Mouse (Mus musculus) stomach, embryonic 14.5 days (tissue): Measurements from ENCODE around the gene Agpat1. TPM values are rescaled to one million over a fixed set of nuclear protein-coding genes. Genes with fewer than 3 reads are reported as not detected.

Experiments
- ATAC-seq: fragments of 200-750 bp; cut with Nextera tagmentation; 2 replicates; pipeline ENCODE4 v1.8.0; 2017; ENCODE audit warnings: low read depth, moderate TSS enrichment; ENCODE audit not compliant: insufficient number of reproducible peaks, insufficient read depth, low FRiP score
- H3K27ac ChIP-seq: fragments of 300-500 bp; sonication (generic); 2 replicates; pipeline ENCODE4 v1.5.1; 2014; ENCODE audit warnings: mild to moderate bottlenecking, low read length, moderate library complexity, mixed read lengths
- H3K27me3 ChIP-seq: fragments of 300-500 bp; sonication (generic); 2 replicates; pipeline ENCODE4 v1.6.1; 2014; ENCODE audit warnings: low read length, control low read depth, mixed read lengths; ENCODE audit not compliant: control insufficient read depth, insufficient read depth
- H3K36me3 ChIP-seq: fragments of 300-500 bp; sonication (generic); 2 replicates; pipeline ENCODE4 v1.6.1; 2014; ENCODE audit warnings: mild to moderate bottlenecking, control low read depth, low read length, moderate library complexity, mixed read lengths; ENCODE audit not compliant: control insufficient read depth, insufficient read depth
- H3K4me1 ChIP-seq: fragments of 300-500 bp; sonication (generic); 2 replicates; pipeline ENCODE4 v1.6.1; 2014; ENCODE audit warnings: low read length, control low read depth, mixed read lengths; ENCODE audit not compliant: control insufficient read depth, insufficient read depth
- H3K4me2 ChIP-seq: fragments of 300-500 bp; sonication (generic); replicated peaks from 2 replicates; pipeline ENCODE4 v1.6.1; 2014; ENCODE audit warnings: low read depth, low read length, control low read depth
- H3K4me3 ChIP-seq: fragments of 300-500 bp; sonication (generic); 2 replicates; pipeline ENCODE4 v1.5.1; 2014; ENCODE audit warnings: low read depth, low read length, control low read depth
- H3K9ac ChIP-seq: fragments of 300-500 bp; sonication (generic); replicated peaks from 2 replicates; pipeline ENCODE4 v1.6.1; 2014; ENCODE audit warnings: low read depth, mild to moderate bottlenecking, control low read depth, low read length, moderate library complexity, mixed read lengths
- H3K9me3 ChIP-seq: fragments of 300-500 bp; sonication (generic); 2 replicates; pipeline ENCODE4 v1.6.1; 2016; ENCODE audit warnings: low read depth, low read length, control low read depth; ENCODE audit not compliant: control insufficient read depth
- WGBS: fragments of 180-500 bp; shearing (Covaris S2); extraction: QIAGEN DNeasy Blood & Tissue Kit; methylation state at CpG from one replicate; pipeline ENCODE4 v1.1.7; 2014; 5-methylcytosine and 5-hydroxymethylcytosine counted together
- polyA plus RNA-seq: library from polyadenylated mRNA; unstranded; fragments of >200 nt; fragmentation: Nextera tagmentation; extraction: Ambion mirVana; gene quantifications from 2 replicates; pipeline ENCODE4 v1.2.1, GENCODE M21; 2014

Agpat1 gene
- polyA plus RNA-seq, 1 experiment from 2014 or later: 53.1 TPM

GRCm38 (mm10) chr17:34563354-34563753 is 40.7 kb upstream of the Agpat1 start:
- Histone ChIP-seq H3K4me1 (peaks cover 5% of the 10 kb centered on the region; the same call in 1 of the 2 replicates), H3K36me3 (no peaks in the 10 kb centered on the region), H3K27me3 (no peaks in the 10 kb centered on the region), H3K27ac (no peak overlapping the region), H3K9me3 (no peaks in the 10 kb centered on the region), H3K9ac (no peak overlapping the region), H3K4me2 (no peak overlapping the region), H3K4me3 (no peak overlapping the region)
- WGBS: 63% methylated on average over 11 of the region's 11 CpGs
- ATAC-seq: no peak

- H3K9ac ChIP-seq: no peak within 1 kb of the TSS; the same call in 1 of the 2 replicates
Observed at GRCm38 (mm10) chr17:34564003-34564421, 40.0 kb upstream of the Agpat1 start, which contains the start of gene Notch4. Notch4 (plus strand) TSS chr17:34564268.

GRCm38 (mm10) chr17:34564796-34565195 is 39.3 kb upstream of the Agpat1 start:
- Histone ChIP-seq H3K9me3 (no peaks in the 10 kb centered on the region), H3K9ac (no peak overlapping the region), H3K27me3 (no peaks in the 10 kb centered on the region), H3K4me3 (peak overlapping the region; percentile 2; the same call in 1 of the 2 replicates), H3K4me2 (peak overlapping the region; percentile 25; the same call in 1 of the 2 replicates), H3K4me1 (peaks cover 5% of the 10 kb centered on the region; the same call in 1 of the 2 replicates), H3K36me3 (no peaks in the 10 kb centered on the region), H3K27ac (peak overlapping the region; percentile 67; the same call in 1 of the 2 replicates)
- 30% methylated on average over 3 of the region's 3 CpGs for WGBS
- no peak for ATAC-seq

More at GRCm38 (mm10) chr17:34564003-34564421, 40.0 kb upstream of the Agpat1 start, which contains the start of gene Notch4:
- Histone ChIP-seq H3K4me2 (peak within 1 kb of the TSS; percentile 25), H3K27ac (peak within 1 kb of the TSS; percentile 67), H3K4me3 (peak within 1 kb of the TSS; percentile 2; the same call in 1 of the 2 replicates), H3K27me3 (no peaks in the 10 kb centered on the region), H3K4me1 (peaks cover 5% of the 10 kb centered on the region; the same call in 1 of the 2 replicates), H3K9me3 (no peaks in the 10 kb centered on the region), H3K36me3 (no peaks in the 10 kb centered on the region)
- ATAC-seq: peak; percentile 66
- 4% methylated on average over 6 of the region's 6 CpGs for WGBS

- Histone ChIP-seq H3K27me3 (no peaks in the 10 kb centered on the region), H3K4me1 (peaks cover 5% of the 10 kb centered on the region; the same call in 1 of the 2 replicates), H3K4me2 (no peak overlapping the region), H3K9ac (no peak overlapping the region), H3K9me3 (no peaks in the 10 kb centered on the region), H3K36me3 (no peaks in the 10 kb centered on the region), H3K4me3 (no peak overlapping the region), H3K27ac (no peak overlapping the region)
- WGBS: 58% methylated on average over 9 of the region's 9 CpGs
- ATAC-seq: no peak
Observed at GRCm38 (mm10) chr17:34567311-34567710, 36.8 kb upstream of the Agpat1 start.

GRCm38 (mm10) chr17:34568421-34568820 is 35.6 kb upstream of the Agpat1 start:
- ATAC-seq: no peak
- no peaks in the 10 kb centered on the region for H3K36me3 ChIP-seq
- 77% methylated on average over 13 of the region's 13 CpGs for WGBS

GRCm38 (mm10) chr17:34569919-34570318 is 34.1 kb upstream of the Agpat1 start:
- WGBS: 72% methylated on average over 4 of the region's 4 CpGs

More at GRCm38 (mm10) chr17:34568421-34568820, 35.6 kb upstream of the Agpat1 start:
- peaks cover 5% of the 10 kb centered on the region; the same call in 1 of the 2 replicates for H3K4me1 ChIP-seq
- no peaks in the 10 kb centered on the region for H3K27me3 ChIP-seq
- H3K4me2 ChIP-seq: no peak overlapping the region
- H3K9ac ChIP-seq: no peak overlapping the region
- H3K9me3 ChIP-seq: no peaks in the 10 kb centered on the region
- no peak overlapping the region for H3K27ac ChIP-seq
- H3K4me3 ChIP-seq: no peak overlapping the region

GRCm38 (mm10) chr17:34571875-34572274 is 32.2 kb upstream of the Agpat1 start:
- Histone ChIP-seq H3K9me3 (no peaks in the 10 kb centered on the region), H3K27me3 (no peaks in the 10 kb centered on the region), H3K27ac (no peak overlapping the region), H3K36me3 (no peaks in the 10 kb centered on the region), H3K4me2 (no peak overlapping the region), H3K9ac (no peak overlapping the region), H3K4me1 (peaks cover 4% of the 10 kb centered on the region; the same call in 1 of the 2 replicates), H3K4me3 (no peak overlapping the region)
- WGBS: 21% methylated on average over 5 of the region's 5 CpGs
- no peak for ATAC-seq

More at GRCm38 (mm10) chr17:34569919-34570318, 34.1 kb upstream of the Agpat1 start:
- H3K27me3 ChIP-seq: no peaks in the 10 kb centered on the region
- no peak overlapping the region for H3K9ac ChIP-seq
- no peak for ATAC-seq
- H3K4me2 ChIP-seq: no peak overlapping the region
- no peaks in the 10 kb centered on the region for H3K9me3 ChIP-seq
- H3K27ac ChIP-seq: no peak overlapping the region
- no peaks in the 10 kb centered on the region for H3K4me1 ChIP-seq
- H3K4me3 ChIP-seq: no peak overlapping the region
- H3K36me3 ChIP-seq: no peaks in the 10 kb centered on the region

GRCm38 (mm10) chr17:34572361-34572760 is 31.7 kb upstream of the Agpat1 start:
- Histone ChIP-seq H3K36me3 (no peaks in the 10 kb centered on the region), H3K4me2 (no peak overlapping the region), H3K4me3 (no peak overlapping the region), H3K27me3 (no peaks in the 10 kb centered on the region), H3K9me3 (no peaks in the 10 kb centered on the region), H3K4me1 (peaks cover 4% of the 10 kb centered on the region; the same call in 1 of the 2 replicates), H3K9ac (no peak overlapping the region), H3K27ac (no peak overlapping the region)
- ATAC-seq: no peak
- 12% methylated on average over 15 of the region's 15 CpGs for WGBS
